Mouse (Mus musculus): Measurements from ENCODE around the gene Col4a2.

Col4a2 gene

DNA sequence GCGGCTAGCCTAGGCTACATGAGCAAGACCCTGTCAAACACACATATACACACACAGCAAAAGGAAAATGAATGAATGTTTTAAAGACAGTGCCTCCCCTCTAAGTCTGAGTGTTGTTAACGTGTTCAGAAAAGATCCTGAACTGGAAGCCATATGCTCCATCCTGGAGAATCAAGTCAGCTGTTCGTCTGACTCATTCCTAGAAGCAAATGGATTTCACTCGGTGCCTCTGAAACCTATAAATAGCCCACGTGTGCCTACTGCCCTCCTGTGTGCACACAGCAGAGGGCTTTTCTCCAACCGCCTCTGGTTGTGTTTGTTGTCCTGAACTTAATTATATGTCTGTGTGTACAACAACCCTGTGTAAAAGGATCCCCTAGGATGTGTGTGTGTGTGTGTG is 109.4 kb downstream of the Col4a2 start:
- no peak for DNase-seq

DNA sequence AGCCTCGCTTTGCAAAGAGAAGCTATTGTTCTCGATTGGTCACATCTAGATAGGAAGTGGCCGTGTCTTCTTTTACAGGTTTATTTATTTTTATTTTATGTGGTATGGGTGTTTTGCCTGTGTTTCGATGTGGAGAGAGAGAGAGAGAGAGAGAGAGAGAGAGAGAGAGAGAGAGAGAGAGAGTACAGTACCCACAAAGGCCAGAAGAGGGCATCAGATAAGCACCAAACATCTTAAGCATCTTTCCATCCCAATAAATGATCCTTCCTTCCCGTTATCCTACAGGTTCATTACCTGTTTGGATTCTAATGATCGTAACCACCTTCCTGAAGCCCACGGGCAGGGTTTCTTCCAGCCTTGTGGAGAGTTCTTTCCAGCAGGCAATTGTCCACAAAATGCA is 110.5 kb downstream of the Col4a2 start:
- peak; percentile 19 for DNase-seq

DNA sequence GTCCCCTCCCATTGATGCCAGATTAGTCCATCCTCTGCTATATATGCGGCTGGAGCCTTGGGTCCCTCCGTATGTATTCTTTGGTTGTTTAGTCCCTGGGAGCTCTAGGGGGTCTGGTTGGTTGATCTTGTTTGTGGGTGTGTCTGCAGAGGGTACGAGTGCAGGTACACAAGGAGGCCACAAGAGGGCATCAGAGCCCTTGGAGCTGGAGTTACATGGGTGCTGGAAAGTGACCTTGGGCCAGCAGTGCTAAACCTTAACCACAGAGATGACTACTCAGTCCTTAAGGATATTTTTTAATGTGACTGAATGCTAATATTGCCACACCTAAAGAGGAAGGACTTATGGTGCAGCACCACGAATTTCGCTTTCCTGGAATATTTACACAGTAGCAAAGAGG is 118.1 kb downstream of the Col4a2 start:
- DNase-seq = peak; percentile 33

DNA sequence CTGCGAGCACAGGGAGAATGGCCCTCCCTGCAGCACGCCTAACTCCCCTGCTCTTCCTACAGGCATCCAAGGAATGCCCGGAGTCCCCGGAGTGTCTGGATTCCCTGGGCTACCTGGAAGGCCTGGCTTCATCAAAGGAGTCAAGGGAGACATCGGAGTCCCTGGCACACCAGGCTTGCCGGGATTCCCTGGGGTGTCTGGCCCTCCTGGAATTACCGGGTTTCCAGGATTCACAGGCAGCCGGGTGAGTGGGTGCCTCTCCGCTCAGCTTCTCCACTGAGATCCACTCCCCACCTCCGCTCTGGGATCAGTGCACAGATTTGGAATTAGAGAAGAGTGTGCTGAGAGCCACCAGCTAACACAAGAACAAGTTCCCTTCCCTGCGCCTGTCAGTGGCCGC is 125.3 kb downstream of the Col4a2 start:
- DNase-seq = no peak

DNA sequence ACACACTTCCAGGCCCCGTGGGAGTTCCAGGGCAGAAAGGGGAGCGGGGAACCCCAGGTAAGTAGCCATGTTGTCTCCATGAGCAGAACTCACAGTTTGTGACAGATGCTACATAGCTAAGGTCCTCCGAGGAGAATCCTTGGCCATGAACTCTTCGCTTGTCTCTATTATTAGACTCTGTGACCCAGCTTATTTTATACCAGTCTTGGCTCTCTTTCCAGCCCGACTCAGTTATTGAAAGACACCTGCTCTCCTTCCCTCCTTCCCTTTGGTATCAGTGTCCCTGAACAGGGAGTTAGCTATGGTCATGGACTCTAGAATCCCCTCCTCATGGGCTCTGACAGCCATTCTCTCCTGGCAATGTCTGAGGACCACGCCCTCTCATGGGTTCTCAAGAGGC is 128.7 kb downstream of the Col4a2 start:
- DNase-seq = no peak

DNA sequence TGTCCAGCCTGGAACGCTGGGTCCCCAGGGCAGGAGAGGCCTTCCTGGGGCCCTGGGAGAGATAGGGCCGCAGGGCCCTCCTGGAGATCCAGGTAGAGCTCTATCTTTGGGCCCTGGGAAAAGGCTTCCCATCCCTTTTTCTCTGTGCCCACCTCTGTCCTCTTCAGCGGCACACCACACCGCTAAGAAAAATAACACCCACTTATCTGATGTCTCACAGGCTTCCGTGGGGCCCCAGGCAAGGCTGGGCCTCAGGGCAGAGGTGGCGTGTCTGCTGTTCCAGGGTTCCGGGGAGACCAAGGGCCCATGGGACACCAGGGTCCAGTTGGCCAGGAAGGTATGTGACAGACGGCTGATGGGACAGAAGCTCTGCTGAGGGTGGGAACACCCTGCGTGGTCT is 131.0 kb downstream of the Col4a2 start:
- DNase-seq = no peak

DNA sequence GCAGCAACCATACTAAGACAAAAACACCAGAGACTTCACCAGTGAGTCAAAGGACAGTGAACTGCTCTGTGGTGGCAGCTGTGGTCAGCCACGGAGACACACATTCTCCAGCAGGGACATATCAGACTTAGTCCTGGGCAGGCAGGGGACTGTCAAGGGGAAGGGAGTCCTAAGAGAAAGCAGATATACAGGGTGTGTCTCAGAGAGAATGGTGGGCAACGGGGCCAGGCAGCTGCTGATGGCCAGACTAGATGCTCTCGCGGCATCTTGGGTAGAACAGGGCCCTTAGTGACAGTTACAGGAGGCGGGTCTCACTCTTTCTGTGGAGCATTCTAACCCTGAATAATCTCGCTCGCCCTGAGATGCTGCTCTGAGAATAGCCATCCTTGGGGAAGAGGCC is 131.6 kb downstream of the Col4a2 start:
- DNase-seq = no peak

DNA sequence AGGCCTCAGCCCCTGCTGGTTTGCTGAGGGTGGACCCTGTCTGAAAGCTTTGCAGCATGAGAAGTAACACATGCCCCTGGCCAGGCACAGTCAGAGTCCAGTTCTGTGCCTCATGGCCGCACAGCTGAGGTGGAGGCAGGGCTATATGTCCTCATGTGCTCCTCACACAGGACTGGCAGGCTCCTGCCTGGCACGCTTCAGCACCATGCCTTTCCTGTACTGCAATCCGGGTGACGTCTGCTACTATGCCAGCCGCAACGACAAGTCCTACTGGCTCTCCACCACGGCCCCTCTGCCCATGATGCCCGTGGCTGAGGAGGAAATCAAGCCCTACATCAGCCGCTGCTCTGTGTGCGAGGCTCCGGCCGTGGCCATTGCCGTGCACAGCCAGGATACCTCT is 133.2 kb downstream of the Col4a2 start:
- DNase-seq = no peak

DNA sequence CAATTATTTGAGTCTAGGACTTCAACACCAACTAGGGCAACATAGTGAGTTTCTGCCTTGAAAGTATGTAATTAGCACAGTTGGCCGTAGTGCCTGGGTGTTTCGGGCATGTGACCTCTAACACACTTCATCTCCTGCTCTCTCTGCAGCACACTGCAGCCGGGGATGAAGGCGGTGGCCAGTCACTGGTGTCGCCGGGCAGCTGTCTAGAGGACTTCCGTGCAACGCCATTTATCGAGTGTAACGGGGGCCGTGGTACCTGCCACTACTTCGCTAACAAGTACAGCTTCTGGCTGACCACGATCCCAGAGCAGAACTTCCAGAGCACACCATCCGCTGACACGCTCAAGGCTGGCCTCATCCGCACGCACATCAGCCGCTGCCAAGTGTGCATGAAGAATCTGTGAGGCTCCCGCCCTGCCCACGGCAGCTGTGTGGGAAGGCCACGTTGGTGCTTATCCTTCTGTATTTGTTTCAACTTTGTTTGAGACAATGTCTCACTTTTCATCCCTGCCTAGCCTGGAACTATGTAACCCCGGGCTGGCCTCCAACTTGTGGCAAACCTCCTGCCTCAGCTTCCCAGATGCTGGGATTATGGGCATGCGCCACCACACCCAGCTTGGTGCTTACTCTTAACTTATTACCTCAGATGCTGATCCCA is 135.4 kb downstream of the Col4a2 start:
- DNase-seq = no peak

DNA sequence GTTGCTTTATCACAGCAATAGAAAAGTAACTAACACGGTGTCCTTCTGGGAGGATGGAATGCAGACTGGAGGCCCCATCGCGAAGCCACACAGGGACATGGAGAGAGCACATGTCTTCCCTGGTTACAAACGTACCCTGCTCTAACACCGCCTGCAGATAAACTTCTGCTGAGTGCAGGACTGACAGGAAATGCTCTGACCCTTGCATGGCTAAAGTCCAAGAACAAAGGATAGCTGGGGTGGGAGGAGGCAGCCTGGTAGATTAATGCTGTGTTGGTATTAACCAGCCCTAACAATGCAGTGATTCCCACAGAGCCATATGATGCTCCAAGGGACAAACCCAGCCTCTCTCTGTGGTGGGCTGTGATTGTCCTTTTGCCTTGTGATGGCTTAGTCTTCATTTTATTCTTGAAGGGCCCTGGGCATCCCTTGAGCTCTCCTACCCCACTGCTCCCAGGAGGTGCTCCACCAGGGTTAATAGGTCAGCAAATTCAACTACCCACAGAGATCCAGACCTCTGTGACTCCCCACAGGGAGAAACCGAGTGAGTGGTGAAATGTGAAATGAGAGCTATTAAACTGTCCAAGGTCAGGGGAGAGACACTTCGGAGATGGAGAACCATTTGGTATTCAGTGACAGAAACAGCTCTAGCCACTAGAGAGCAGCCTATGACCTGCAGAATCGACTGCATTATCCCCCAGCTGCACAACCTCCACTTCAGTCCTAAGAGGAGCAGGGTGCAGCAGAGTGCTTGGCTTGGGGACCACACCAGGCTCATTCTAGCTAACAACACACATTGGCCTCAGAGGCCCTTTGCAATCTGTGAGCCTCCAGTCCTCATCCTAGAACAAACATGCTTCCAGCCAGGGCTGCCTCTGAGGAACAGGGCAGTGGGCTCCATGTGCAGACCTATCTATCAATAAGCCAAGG is 137.8 kb downstream of the Col4a2 start:
- DNase-seq = peak; percentile 59

DNA sequence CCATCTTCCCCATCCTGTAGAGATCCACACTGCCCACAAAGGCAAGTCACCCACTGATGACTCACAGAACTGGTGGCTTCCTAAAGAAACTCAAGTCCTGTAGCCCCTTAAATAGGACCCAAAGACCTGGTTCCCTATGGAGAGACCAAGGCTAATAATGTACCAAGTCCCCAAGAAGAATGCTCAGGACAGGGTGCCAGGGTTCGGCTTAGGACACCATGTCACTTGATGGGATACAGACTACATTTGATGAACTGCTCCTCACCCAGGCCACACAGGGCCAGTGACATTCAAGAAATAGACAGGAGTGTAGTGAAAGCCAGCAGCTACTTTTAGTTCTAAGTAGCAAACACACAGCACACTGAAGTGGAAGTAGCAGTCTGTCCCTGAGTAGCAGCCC is 139.5 kb downstream of the Col4a2 start:
- no peak for DNase-seq

DNA sequence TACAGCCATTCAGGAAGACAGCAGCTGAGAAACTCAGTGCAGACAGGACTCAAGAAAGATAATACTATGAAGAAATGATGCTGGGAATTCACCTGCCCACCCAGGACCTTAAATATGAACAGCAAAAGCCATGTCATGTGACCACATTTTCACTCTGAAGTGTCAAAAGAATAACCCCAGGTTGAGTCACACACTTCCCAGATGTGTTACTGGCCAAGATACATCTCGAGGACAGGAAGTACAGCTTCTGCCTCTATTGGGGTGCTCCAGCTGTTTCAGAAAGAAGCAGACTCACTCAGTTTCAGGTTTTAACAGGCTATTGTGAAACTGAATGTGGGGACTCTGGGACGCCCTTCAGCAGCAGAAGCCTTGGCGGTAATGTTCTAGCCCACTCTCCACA is 140.0 kb downstream of the Col4a2 start:
- no peak for DNase-seq

DNA sequence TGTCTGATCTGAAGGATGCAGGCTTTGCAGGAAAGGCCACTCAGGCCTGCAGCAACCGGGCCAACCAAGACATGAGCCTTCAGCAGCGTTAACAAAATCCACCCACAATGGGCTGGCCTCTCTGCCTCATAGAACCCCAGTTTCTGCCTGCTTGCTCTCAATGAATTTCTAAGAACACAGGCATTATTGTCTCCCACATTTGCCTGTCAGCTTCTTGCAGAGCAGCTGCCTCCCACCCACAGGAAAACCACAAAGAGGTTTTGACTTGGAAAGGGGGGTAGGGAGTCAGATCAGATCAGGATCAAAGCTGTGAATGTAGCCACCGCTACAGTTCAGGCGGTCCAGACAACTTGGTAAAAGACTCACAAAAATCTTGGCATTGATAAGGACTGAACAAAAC is 140.4 kb downstream of the Col4a2 start:
- DNase-seq = no peak

DNA sequence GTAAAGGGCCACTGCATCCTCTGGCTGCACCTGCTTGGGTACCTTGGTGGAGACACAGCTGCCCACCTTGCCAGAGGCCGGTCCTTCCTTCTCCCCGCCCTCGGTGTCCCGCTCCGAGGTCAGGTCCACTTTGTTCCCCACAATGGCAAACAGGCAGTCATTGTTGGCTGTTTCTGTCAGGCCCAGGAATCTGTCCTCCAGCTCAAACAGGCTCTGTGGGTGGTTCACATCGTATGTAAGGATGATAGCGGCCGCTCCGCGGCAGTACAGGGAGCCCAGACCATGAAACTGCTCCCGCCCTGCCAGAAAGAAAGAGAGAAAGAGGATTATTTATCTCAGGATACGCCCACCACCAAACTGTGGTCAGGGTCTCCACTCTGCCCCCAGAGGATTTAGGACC is 141.6 kb downstream of the Col4a2 start:
- no peak for DNase-seq

DNA sequence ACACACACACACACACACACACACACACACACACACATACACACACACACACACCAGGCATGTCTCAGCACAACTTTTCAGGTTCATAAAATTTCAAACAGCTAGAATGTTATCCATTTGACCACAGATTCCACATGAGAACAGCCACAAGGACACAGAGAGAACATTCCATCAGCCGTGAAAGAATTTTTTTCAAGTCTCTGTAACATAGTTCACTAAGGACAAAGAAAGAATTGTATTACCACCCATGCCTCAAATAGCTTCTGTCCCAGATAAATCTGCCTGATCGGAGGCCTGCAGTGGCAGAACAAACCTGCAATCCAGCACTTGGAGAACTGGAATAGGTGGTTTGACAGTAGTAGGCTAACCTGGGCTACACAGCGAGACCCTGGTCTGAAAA is 144.7 kb downstream of the Col4a2 start:
- DNase-seq = no peak

DNA sequence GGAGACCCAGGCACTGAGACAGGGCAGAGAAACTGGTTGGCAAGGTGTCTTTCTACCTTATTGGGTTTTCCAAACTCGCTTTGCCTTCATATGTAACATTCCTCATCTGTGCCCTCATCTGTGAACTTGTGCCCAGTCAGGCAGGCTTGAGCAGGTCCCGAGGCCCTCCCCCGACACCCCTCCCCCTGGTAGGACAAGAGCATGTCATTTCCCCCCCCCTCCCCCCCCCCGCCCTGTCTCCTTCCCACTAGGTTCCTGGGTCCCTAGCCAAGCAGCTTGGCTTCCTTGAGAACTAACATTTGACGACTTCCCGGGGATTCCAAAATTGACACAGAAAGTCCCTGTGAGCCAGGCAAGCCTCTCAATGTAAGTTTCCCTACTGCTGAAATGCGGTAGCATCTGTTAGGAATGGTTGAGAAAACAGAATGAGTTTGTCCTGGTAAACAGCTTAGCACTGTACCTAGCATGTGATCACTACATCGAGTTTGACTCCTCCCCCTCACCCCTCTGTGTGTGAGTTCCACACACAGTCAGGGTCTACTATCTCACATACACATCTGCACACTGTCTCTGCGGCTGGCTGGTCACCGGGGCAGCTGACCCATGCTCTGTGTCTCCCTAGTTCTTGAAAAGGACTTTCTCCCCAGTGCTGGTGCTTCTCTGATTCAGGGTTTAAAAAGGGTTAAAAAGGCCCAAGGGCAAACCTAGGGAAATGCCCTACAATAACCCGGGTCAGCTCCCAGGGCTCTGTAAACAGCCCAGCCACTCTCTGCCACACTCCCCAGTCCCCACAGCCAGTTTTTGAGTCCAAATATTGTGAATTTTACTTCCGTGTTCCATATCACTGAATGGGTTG is 145.6 kb downstream of the Col4a2 start:
- DNase-seq = peak; percentile 66

DNA sequence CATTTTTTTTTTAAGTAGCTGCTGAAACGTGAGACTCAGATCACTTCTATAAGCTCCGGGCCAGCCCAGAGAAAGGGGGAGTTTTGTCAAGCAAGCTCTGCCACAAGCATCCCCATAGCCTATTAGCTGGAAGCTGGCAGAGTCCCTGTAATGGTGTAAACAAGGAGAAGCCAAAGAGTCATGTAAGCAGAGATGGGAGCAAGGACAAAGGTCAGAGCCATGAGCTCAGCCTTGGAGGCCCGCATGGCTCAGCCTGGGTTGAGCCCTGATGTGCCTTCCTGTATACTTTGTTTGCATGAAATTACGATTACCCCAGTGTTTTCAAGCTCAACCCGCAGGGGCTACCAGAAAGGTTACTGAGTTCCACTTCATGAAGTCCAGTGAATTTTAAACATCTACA is 146.4 kb downstream of the Col4a2 start:
- no peak for DNase-seq

DNA sequence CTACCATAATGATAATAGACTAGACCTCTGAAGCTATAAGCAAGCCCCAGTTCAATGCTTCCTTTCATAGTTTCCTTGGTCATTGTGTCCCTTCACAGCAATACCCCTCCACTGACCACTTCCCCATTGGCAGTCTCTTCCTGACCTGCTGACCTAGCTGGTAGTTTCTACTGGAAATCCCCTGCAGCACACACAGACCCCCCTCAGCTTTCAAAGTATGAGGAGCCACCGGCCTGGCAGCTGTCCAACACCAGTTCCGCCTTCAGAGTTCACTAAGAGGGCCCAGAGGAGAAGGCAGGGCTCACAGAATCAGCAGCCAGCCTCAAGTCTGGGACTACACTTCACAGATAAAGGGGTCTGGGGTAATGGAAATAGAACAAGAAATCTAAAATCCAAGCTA is 148.3 kb downstream of the Col4a2 start:
- DNase-seq = peak; percentile 61

DNA sequence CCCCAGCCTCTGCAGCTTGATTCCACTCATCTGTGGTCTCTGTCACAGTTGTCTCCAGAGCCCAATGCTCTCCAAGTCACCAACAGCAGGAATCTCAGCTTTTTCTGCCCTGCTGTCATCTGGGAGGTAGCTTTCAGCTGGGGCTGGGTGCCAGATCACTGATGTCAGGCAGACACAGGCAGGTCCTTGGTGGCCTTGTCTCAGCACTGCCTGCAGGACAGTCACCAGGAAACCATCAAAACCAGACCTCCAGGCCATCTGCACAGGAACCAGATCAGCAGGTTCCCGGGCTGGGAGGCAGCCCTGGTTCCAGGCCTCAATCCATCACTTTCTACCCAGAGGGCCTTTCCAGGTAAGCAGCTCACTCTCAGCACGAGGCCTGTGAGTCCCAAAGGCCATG is 149.2 kb downstream of the Col4a2 start:
- DNase-seq = no peak

DNA sequence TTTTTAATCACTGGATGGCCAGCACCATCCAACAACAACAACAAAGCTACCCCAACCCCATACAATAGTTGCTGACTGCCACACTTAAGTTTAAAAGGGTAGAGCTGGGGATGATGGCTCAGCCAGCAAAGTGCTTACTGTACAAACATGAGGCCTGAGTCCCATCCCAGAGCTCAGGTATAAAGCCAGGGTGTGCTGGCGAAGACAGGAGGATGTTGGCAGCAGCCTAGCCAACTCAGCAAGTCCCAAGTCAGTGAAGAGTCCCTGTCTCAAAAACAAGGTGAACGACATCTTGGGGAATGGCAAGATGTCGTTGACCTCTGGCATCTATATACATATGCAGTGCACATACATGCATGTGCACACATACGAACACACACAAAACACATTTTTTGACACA is 150.0 kb downstream of the Col4a2 start:
- no peak for DNase-seq

DNA sequence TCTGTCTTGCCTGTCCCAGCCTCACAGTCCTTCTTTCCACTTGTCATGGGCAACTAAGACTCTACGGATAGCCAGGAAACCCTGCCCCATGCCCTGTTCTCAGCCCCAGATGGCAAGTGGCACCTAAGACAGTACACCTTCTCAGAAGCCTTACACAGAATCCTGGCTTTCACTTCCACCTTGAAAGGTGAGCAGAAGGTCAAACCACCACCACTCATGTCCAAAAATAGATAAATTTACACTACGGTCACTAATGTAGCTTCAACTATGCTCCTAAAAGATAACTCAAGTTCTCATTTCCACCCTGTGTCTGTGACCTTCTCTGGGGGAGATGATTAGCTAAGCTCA is 150.9 kb downstream of the Col4a2 start:
- no peak for DNase-seq

DNA sequence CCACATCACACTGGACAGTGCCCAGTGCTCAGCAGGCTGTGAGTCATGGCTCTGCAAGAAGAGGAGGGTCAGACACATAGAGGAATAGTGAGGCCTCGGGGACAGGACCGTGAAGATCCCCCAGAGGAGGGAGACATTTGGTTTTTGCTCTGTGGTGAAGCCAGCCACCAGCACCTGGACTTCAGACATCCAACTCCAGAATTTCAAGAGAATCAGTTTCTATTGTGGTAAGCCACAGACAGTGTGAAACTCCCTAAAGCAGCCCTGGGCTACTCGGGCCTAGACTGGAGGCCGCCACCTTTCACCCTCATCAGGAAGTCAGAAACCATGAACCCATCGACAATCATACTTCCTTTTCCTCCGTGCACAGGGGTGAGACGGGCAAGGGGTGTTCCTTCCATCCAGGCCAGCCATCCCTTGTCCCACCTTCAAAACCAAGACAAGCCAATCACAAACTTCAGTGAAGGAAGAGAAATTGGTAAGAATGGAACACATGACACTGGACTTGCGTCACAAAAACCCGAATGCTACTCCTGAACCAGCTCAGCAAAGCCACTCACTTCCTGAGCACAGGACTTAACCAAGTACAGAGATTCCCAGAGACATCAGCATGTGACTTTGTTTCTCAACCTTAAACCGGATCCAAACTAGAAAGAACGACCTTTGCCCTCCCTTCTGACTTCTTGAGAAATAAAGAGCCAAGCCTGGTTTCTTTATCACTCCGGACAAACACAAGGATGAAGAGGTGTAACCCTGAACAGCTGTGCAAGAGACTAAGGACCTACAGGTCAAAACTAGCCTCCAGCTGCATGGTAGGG is 151.5 kb downstream of the Col4a2 start:
- DNase-seq = peak; percentile 81

DNA sequence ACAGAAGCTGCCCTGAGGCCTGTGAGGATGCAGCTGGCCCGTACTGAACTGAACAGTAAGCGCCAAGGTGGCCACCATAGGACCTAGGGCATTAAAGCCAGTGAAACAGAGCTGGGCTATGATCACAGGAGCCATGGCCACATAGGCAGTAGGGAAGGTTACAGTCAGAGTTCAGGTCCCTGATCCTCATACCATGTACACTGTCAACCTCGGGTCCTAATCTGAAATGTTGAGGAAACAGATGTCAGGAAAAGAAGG is 152.0 kb downstream of the Col4a2 start:
- DNase-seq = no peak

Data from lung, postnatal 36 days (tissue).